Mouse (Mus musculus) spleen, adult 2 months (tissue): ENCODE measurements at regions not wholly inside any gene's neighbourhood (a gene's known extent, or its start where the extent isn't known, plus 50 kb on each side); places are given as distances from the start of the nearest gene placed in this dataset.

Source experiments
- DNase-seq, 2 experiments: peaks; one replicate each; pipeline versions ENCODE4 v3.0.0 to v3.0.0-alpha.2; 2012 to 2021; ENCODE audit warnings: low spot score in 2 of 2, low read depth in 1 of 2
- H3K27ac ChIP-seq: fragments of 200-500 bp; 2 replicates; pipeline ENCODE4 v1.5.1; 2012; ENCODE audit warnings: low read length, inconsistent platforms; ENCODE audit not compliant: insufficient read depth
- H3K27me3 ChIP-seq: fragments of 200-500 bp; 2 replicates; pipeline ENCODE4 v1.6.1; 2012; ENCODE audit warnings: mild to moderate bottlenecking, moderate library complexity, low read length, inconsistent platforms; ENCODE audit not compliant: control insufficient read depth, insufficient read depth
- H3K36me3 ChIP-seq: fragments of 200-500 bp; 2 replicates; pipeline ENCODE4 v1.6.1; 2012; ENCODE audit warnings: mild to moderate bottlenecking, low read length, inconsistent platforms; ENCODE audit not compliant: control insufficient read depth, insufficient read depth
- H3K4me1 ChIP-seq: fragments of 200-500 bp; 2 replicates; pipeline ENCODE4 v1.6.1; 2011; ENCODE audit warnings: inconsistent platforms; ENCODE audit not compliant: control insufficient read depth, insufficient read depth, insufficient read length
- H3K4me3 ChIP-seq: fragments of 200-500 bp; 2 replicates; pipeline ENCODE4 v1.5.1; 2011; ENCODE audit warnings: mild to moderate bottlenecking, inconsistent platforms; ENCODE audit not compliant: insufficient read depth, insufficient read length; ENCODE audit errors: extremely low read depth
- CTCF ChIP-seq: fragments of 200-500 bp; IDR thresholded peaks from 2 replicates; pipeline ENCODE4 v1.5.1; 2011; ENCODE audit warnings: mild to moderate bottlenecking, inconsistent platforms; ENCODE audit not compliant: insufficient read depth, insufficient read length, insufficient replicate concordance; ENCODE audit errors: extremely low read depth
- POLR2A ChIP-seq: fragments of 200-500 bp; IDR thresholded peaks from 2 replicates; pipeline ENCODE4 v1.6.1; 2011; ENCODE audit warnings: low read depth, low read length, inconsistent platforms
- WGBS: fragments of 180-500 bp; shearing (Covaris S2); methylation state at CpG from one replicate; pipeline ENCODE4 v1.1.7; 2018; 5-methylcytosine and 5-hydroxymethylcytosine counted together

GRCm38 (mm10) chr13:110584765-110585164 is 189.9 kb downstream of the Plk2 start:
- Histone ChIP-seq H3K27ac (no peak overlapping the region), H3K4me3 (no peak overlapping the region)
- 87% methylated on average over 10 of the region's 10 CpGs for WGBS

DNA sequence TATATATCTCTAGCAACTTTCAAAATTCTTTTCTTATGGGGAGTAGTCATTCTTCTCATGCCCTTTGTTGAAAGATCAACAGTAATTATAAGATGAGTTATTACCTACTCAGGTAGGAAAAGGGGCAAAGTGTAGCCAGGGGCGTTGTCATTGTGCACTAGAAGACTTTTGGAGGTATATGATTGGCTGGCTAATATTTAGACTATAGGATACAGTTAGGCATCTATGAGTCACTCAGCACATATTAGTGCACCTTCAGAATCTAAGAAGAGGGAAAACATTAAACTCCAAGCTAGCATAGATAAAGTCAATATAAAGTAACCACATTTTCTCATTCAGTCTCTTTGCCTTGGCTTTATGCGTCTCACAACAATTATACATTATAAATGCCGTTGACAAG is 199.8 kb downstream of the Plk2 start:
- TF ChIP-seq CTCF (no peak), POLR2A (no peak)
- Histone ChIP-seq H3K4me1 (no peaks in the 10 kb centered on the region), H3K4me3 (no peak overlapping the region), H3K27me3 (no peaks in the 10 kb centered on the region), H3K36me3 (no peaks in the 10 kb centered on the region), H3K27ac (no peak overlapping the region)
- 88% methylated on average over 3 of the region's 3 CpGs for WGBS
- no peak for DNase-seq

More at GRCm38 (mm10) chr13:110584765-110585164, 189.9 kb downstream of the Plk2 start:
- Histone ChIP-seq H3K36me3 (no peaks in the 10 kb centered on the region), H3K4me1 (no peaks in the 10 kb centered on the region), H3K27me3 (no peaks in the 10 kb centered on the region)
- DNase-seq, result no peak
- TF ChIP-seq CTCF (no peak), POLR2A (no peak)

GRCm38 (mm10) chr13:110599666-110600065 is 204.8 kb downstream of the Plk2 start:
- H3K36me3 ChIP-seq, result no peaks in the 10 kb centered on the region
- no peak for DNase-seq
- no peak overlapping the region for H3K4me3 ChIP-seq
- no peaks in the 10 kb centered on the region for H3K27me3 ChIP-seq
- no peak overlapping the region for H3K27ac ChIP-seq
- WGBS, result 87% methylated on average over 3 of the region's 3 CpGs
- H3K4me1 ChIP-seq, result no peaks in the 10 kb centered on the region
- TF ChIP-seq CTCF, result no peak
- no peak for TF ChIP-seq POLR2A

GRCm38 (mm10) chr13:110600377-110600776 is 205.5 kb downstream of the Plk2 start:
- no peak for DNase-seq
- no peak overlapping the region for H3K27ac ChIP-seq
- no peaks in the 10 kb centered on the region for H3K4me1 ChIP-seq
- no peak overlapping the region for H3K4me3 ChIP-seq
- 89% methylated on average over 9 of the region's 9 CpGs for WGBS
- H3K36me3 ChIP-seq, result no peaks in the 10 kb centered on the region
- TF ChIP-seq POLR2A (no peak), CTCF (no peak)
- H3K27me3 ChIP-seq, result no peaks in the 10 kb centered on the region

DNA sequence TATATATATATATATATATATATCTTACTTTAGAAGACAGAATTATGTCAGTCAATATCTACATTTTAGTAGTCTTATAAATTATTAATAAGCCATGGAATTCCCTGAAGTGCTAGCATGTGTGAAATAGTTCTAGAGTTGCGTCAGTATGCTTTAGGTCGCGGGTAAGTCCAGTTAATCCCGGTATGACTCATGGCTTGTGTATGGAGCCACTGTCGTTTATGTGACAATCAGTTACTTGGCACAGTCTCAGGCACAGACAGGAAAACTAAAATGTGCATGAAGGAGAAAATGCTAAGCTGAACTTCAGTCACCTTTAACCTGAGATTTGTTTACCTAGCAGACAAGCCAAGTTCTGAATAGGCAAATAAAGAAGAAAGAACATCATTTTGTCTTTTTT is 206.5 kb downstream of the Plk2 start:
- Histone ChIP-seq H3K27ac (no peak overlapping the region), H3K36me3 (no peaks in the 10 kb centered on the region), H3K4me3 (no peak overlapping the region), H3K27me3 (no peaks in the 10 kb centered on the region), H3K4me1 (no peaks in the 10 kb centered on the region)
- WGBS, result 82% methylated on average over 5 of the region's 5 CpGs
- TF ChIP-seq CTCF (no peak), POLR2A (no peak)
- DNase-seq, result no peak

- H3K27ac ChIP-seq, result no peak overlapping the region
- no peaks in the 10 kb centered on the region for H3K36me3 ChIP-seq
- H3K4me1 ChIP-seq, result no peaks in the 10 kb centered on the region
- no peak for DNase-seq
- no peak overlapping the region for H3K4me3 ChIP-seq
- TF ChIP-seq CTCF, result no peak
- no peak for TF ChIP-seq POLR2A
- H3K27me3 ChIP-seq, result no peaks in the 10 kb centered on the region
- WGBS, result 74% methylated on average over 6 of the region's 6 CpGs
Measured at GRCm38 (mm10) chr13:110601840-110602239, 207.0 kb downstream of the Plk2 start.

DNA sequence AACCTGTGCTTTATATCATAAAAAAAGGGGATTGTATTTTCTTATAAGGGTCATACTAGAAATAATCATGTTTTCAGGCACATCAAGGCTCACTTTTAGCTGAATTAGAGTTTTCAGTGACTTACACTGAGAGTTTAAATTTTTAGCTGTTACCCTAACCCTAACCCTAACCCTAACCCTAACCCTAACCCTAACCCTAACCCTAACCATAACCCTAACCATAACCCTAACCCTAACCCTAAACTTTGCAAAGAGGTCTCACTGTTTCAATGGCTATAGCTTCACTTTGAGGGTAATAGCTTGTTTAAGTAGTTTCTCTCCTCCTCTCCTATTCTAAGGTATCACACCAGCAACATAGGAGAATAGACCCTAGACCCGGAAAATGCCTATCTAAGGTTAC is 208.0 kb downstream of the Plk2 start:
- H3K4me1 ChIP-seq, result no peaks in the 10 kb centered on the region
- no peaks in the 10 kb centered on the region for H3K36me3 ChIP-seq
- TF ChIP-seq POLR2A (no peak), CTCF (no peak)
- 82% methylated on average over 1 of the region's 1 CpGs for WGBS
- H3K27me3 ChIP-seq, result no peaks in the 10 kb centered on the region
- H3K27ac ChIP-seq, result no peak overlapping the region
- no peak overlapping the region for H3K4me3 ChIP-seq
- DNase-seq, result no peak
